Mouse (Mus musculus) Muller cell, postnatal 12 days (primary cell): ENCODE data around the gene Hp1bp3.
A peak's percentile ranks its signal among the peaks of the same experiment; 100 is the strongest.

Experiments
- DNase-seq: peaks from one replicate; pipeline ENCODE4 v3.0.0-alpha.2; 2015; ENCODE audit errors: inconsistent ontology term

Hp1bp3 gene

DNA sequence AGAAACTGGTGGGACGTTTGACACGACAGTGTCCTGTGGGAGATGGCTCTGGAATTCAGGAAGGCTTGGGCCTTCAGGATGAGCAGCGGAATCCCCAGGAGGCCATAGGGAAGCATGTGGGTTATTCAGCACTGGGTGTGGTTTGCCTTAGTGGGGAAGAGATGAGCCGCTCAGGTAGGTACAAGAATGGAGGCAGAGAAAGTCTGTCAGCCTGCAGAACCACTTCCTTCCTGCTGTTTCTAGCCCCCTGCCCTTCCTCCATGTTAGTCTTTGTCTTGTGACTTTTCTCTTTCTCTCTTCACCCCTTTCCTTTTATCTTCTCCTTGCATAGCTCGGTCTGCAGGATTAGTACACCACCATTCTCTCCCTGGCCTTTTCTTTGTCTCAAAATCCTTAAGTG, 6.3 kb downstream of the Hp1bp3 start:
- DNase-seq, result no peak

DNA sequence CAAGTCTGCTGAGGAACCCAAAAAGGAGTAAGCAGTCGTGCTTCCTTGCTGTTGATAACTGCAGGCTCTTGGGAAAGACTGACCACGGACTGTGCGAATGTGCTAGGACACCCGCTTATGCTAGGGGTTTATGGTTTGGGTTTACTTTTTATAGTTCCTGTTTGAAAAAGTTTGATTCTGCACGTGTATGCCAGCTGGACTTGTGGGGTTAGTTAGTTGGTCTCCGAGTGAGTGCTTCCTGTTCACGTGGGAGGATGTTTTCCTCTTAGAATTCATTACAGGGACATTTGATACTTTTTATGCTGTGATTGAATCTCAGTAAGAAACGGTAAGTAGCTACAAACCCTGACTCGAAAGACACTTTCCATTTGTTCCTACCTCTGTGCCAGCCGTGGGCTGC, 7.5 kb downstream of the Hp1bp3 start:
- DNase-seq, result no peak

DNA sequence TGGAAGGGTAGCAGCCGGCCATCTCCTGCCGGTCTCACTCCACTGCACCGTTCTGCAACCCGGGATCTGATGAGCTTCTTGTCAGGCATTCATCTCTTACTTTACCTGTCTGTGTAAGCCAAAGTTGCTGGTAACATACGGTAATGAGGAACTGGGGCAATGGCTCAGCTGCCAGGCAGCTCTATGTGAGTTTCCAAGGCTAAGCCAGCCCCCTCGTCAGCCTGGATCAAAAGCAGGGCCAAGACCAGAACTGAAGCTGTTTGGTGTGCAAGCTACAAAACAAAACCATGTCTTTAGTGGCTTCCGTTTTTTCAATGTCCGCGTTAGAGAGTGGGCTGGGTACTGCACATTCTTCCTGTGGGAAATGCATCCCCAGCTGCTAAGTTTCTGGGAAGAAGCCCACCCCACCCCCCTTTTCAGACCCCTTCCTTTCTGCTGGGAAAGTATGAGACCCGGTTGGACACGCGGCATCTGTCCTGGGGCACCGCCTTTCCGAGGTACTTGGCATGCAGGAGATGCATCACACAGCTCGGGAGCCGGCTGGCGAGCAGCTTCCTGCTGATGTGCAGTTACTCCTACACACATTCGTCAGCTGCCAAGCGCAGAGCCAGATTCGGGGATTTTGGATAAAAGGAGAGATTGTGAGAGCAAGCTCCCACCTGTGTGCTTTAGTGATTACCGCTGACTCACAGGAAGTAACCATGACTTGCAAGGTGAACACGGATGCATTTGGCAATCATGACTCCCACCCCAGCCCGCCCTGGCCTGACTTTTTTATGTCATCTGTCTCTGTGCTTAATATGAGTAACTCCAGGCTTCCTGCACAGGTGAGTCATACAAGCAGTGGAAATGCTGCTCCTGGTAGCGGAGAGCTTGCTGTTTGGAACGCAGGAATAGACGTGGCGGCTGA, 30.9 kb downstream of the Hp1bp3 start:
- no peak for DNase-seq

DNA sequence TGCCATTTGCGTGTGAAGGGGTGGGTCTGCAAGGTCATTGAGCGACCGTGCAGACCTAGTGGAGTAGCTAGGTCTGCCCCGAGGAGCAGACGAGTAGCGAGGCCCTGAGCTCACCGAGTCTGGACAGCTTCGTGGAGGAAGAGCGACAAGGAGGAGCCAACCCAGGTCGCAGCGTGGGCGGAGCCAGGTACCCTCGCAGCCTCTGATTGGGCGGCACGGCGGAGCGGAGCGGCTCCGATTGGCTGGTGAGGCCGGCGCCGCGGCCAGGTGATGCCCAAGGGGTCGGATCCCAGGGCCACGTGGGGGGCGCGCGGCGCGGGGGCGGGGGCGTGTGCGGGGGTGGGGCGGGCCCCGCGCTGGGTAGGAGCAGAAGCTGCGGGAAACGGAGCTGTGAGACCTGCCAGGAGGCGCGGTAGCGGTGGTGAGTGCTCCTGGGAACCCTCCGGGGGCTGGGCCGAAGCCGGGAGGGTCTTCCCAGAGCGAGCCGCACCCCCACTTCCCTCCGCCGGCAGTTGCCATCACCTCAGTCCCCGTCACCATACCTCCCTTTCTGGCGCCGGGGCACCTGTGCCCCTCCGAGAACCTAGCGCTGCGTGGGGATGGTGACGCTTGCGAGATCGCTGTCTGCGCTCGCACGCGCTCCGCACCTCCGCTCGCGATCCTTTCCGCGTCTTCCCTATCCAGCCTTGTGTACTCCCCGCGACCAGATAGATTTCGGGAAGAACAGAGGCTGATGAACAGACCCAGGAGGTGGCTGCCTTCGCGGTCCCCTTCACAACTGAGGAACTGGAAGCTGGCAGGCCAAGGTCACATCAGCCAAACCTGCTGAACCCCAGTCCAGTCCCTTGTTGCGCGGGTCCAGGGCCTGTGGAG, 34.2 kb downstream of the Hp1bp3 start, which contains the start of the genes Sh2d5 and Kif17:
Gene Sh2d5, plus strand, starts transcription at position 316 of the 873 bp plus-strand sequence.
Gene Kif17, plus strand, starts transcription at position 348 of the 873 bp plus-strand sequence.
- peak; percentile 83 for DNase-seq

- DNase-seq, result peak; percentile 55
These were observed 35.7 kb downstream of the Hp1bp3 start for GRCm38 (mm10) chr4:138251819-138252218.

GRCm38 (mm10) chr4:138252231-138252630, 36.1 kb downstream of the Hp1bp3 start:
- DNase-seq, result no peak

DNA sequence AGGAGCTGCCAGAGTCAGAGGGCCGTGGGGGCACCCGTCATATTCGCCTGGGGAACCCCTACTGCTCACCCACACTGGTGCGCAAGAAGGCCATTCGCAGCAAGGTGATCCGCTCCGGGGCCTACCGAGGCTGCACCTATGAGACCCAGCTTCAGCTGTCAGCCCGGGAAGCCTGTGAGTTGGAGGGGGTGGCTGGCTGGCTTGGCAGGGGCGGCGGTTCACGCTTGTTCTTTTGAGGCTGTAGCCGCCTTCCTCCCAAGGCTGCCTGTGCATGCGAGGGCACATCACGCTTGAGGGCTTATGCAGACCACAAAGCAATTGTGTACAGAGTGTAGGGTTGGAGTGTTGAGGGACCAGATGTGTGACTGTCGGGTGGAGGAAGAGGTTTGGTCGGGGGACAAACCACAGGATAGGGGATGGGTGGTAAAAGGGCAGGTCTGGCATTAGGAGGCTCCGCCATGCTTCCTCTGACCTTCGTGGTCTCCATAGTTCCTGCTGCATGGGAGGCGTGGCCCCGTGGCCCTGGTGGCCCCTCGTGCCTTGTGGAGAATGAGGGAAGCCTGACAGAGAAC, 41.1 kb downstream of the Hp1bp3 start:
- no peak for DNase-seq

GRCm38 (mm10) chr4:138258663-138259062, 42.6 kb downstream of the Hp1bp3 start:
- DNase-seq, result no peak

- DNase-seq, result no peak
These were observed 43.4 kb downstream of the Hp1bp3 start for GRCm38 (mm10) chr4:138259482-138259881.

GRCm38 (mm10) chr4:138261843-138262681, 46.0 kb downstream of the Hp1bp3 start:
- peak; percentile 85 for DNase-seq

DNA sequence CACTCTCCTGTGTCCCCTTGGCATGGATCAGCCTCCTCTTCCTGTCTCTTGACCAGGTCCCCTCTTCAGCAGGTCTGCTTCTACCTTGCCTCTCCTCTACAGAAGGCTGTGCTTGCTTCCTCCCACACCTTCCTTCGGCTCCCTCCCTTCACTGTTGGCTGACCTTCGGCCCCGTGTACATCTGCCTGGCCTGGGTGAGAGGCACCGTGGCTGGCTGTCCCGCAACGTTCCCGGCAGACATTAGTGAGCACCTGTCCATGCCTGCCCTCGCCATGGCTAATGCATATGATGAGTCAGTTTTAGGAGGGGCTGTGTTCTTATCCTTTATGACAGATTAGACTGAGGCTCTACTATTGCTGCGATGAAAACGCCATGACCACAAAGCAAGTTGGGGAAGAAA, 51.8 kb downstream of the Hp1bp3 start:
- DNase-seq, result no peak

GRCm38 (mm10) chr4:138272011-138272997, 56.2 kb downstream of the Hp1bp3 start:
- no peak for DNase-seq

- no peak for DNase-seq
These were observed 62.2 kb downstream of the Hp1bp3 start for GRCm38 (mm10) chr4:138278346-138278745.

DNA sequence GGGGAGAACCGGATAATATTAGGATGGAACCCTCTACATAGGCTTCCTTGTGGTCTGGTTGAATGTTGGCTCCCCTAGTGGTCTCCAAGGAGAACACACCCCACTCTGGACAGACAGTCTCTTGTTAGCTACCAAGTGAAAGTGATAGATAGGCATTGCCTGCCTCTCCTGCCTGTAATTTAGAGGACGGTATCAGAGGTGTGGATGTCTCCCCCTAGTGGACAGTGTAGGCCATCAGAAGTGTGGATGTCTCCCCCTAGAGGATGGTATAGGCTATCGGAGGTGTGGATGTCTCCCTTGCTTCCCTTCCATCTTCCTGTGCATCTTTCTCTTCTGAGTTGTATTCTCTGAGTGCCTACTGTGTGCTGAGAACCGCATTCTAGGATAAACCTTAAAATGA, 66.7 kb downstream of the Hp1bp3 start:
- peak; percentile 62 for DNase-seq

GRCm38 (mm10) chr4:138286411-138286810, 70.3 kb downstream of the Hp1bp3 start:
- no peak for DNase-seq

DNA sequence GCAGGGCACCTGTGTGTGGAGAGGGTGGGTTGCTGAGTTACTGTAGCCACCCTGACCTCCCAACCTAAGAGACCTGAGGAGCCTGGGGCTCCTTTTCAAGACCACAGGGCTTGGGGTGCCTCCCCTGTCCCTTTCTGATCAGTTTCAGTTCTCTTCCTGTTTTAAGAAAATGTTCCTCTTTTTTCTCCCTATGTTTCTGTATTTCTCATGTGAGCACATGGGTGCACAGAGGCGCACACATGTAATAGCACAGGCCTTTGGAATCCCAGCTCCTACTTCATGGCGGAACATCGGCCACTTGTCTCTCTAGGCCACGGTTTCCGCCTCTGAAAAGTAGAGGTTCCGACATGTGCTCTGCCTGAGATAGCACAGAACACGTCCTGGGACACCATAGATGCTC, 72.6 kb downstream of the Hp1bp3 start:
- no peak for DNase-seq

DNA sequence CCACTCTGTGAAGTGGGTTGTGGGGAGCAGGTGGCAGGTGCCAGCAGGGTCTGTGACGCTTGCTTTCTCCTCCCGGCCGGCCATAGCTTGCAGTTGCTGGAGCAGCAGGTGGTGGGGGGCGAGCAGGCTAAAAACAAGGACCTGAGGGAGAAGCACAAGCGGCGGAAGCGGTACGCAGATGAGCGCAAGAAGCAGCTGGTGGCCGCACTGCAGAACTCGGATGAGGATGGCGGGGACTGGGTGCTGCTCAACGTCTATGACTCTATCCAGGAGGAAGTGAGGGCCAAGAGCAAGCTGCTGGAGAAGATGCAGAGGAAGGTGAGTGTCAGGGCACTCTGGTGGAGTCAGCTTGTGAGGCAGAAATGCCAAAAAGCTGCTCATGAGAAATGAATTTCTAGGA, 75.9 kb downstream of the Hp1bp3 start:
- DNase-seq, result no peak

GRCm38 (mm10) chr4:138293261-138293948, 77.3 kb downstream of the Hp1bp3 start:
- DNase-seq, result no peak

DNA sequence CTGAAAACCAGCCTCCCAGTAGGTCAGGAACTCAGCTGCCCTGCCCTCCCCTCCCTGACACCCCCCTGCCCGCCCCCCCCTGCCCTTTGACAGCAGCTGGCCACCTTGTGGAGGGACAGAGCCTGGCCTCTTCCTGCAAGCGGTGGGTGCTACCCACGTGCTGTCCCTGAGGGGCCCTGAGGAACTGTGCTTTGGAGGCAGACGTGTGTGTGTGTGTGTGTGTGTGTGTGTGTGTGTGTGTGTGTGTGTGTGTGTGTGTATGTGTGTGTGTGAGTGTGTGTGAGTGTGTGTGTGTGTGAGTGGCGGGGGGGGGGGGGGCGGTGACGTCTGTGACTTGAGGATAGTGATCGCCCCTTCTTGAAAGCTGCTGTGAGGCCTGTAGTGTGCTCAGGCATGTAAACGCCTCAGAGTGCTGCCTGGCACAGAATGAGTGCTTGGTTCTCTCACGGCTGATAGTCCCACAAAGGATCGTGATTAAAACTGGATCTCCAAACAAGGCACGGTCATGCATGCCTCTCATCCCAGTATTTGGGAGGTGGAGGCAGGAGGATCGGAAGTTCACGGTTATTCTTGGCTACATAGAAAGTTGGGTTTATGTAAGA, 78.0 kb downstream of the Hp1bp3 start:
- DNase-seq, result no peak
